Mouse (Mus musculus): Measurements from ENCODE around the gene Tdrd7.

Tdrd7 gene

DNA sequence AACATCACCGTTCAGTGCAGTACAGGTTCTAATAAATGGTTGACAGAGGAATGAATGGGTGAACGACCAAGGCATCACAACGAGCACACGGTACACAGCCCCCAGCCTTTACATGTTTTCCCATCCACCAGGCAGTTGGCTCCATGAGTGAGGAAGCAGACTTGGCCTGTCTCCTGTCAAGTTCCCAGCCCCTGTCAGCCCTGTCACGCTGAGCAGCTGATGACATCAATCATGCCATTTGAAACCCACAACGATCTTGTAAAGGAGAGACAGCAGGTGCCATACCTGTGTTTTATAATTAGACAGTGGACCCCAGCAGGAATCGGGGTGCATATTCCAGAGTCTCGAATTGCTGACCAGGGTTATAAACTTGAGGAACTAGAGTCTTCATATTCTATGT, 78.2 kb downstream of the Tdrd7 start:
- no peak for DNase-seq

DNA sequence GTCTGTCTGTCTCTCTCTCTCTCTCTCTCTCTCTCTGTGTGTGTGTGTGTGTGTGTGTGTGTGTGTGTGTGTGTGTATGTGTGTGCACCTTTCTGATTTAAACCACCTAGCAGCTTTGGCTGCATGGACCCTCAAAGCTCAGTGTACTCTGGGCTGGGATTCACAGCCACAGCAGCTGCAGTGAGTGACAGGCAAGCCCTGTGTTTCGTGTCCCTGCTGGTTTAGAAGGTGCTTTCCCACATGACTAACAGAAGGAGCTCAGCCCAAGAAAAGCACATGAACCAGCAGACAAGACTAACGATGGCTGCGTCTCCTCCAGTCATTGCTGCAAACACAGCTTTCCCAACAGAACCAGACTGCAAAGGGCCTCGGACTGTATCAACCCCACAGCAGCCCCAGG, 82.8 kb downstream of the Tdrd7 start:
- no peak for DNase-seq

- DNase-seq: no peak
These were observed 83.3 kb downstream of the Tdrd7 start for GRCm38 (mm10) chr4:46048418-46048817.

- DNase-seq: no peak
These were observed 88.4 kb downstream of the Tdrd7 start for GRCm38 (mm10) chr4:46053323-46054107.

DNA sequence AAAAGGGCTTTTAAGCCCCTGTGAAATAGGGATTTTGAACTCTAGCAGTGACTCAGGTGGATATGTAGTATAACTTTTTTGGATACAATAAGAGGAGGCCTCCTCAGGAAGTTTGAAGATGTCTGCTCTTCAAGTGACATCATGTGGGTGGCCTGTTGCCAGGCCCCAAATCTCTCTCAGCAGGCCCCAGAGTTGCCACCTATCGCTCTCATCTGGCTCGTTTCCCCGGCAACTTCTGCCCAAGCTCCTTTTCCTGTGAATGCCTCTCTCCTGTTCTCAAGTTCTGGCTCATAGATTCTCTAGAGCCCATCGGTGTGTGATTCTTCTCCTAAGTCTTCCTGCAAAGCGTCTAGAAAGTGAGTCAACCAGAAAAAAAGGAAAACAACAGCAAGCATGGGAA, 91.0 kb downstream of the Tdrd7 start:
- DNase-seq: no peak

- DNase-seq: no peak
These were observed 96.3 kb downstream of the Tdrd7 start for GRCm38 (mm10) chr4:46061259-46061962.

DNA sequence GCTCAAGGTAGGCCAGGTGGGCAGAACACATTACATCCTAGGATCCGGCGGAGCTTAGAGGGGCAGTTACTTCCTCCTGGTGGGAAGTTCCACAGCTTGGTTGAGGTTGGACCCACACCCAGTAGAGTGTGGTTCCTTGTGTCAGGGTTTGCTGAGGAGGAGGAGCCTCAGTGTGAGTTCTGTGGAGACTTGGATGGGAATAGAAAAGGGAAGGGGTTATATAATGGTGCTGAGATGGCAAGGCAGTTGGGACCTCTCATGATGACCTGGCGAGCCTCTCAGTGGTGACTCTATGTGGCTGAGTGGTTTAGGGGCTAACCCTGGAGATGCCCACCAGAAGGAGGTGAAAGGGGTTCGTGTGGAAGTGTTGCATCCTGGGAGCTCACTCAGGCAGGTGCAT, 98.7 kb downstream of the Tdrd7 start:
- DNase-seq: no peak

DNA sequence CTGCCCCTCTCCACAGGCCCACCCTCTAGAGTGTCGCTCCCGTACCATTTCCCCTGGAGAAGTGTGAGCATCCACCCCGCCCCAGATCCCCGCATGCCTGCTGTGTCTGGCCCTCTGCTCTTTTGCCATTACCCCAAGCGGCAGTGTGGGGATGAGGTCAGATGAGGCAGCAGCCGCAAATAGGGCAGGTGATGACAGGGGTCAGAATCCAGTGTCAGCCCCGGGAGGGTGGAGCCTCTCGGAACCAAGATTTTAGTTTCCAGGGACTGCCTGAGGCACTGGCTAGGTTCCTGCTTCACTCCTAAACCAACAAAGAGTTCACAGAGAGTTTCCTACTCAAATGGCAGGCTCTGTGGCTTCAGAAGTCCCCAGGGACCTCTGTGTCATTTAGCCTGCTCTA, 99.1 kb downstream of the Tdrd7 start:
- no peak for DNase-seq

DNA sequence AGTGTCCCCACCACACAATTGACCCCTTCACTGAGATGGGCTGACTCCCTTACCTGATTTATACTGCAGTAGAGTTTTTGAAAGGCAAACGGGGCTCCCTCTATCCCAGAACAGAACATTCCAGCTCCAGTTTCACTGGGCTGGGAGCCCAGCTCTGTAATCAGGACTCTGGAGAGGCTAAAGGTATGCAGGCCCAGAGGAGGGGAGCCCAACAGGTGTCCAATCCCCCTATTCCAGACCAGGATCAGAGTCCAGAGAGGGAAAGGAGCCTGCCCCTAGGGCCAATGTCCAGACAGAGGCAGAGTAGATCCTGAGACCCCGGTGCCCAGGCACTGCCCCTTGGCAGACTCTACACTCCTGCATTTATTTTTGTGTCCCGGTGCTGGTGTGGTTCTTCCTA, 99.8 kb downstream of the Tdrd7 start:
- DNase-seq: peak; percentile 26

DNA sequence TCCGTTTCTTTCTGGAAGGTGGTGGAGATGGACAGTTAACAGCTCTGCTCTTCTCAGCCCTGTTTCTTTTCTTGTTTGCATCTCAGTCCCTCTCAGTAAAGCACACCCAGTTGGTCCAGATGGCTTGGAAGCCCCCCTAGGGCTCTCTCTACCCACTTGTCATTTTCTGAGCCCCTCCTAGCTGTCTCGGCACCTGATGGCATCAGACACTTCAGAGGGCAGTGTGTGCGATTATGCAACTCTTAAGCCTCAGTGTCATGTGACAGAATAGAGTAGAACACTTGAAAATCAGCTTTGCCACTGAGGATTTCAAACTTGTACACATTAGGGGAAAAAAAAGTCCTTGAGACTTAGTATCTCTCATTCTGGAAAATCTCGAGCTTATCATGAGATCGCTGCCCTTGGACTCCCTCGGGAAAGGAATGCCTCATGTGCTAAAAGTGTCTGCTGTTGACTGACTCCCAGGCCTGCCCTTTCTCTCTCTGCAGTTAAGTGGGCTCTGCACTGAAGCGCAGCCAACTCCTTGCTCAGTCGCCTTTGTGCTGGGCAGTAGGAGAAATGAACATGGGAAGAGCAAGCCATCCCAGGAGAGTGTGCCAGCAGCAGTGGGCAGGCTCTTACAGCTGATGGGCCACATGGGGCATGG, 100.7 kb downstream of the Tdrd7 start:
- peak; percentile 12 for DNase-seq

- no peak for DNase-seq
These were observed 102.9 kb downstream of the Tdrd7 start for GRCm38 (mm10) chr4:46068060-46068459.

GRCm38 (mm10) chr4:46068573-46068972, 103.4 kb downstream of the Tdrd7 start:
- no peak for DNase-seq

- DNase-seq: no peak
These were observed 104.8 kb downstream of the Tdrd7 start for GRCm38 (mm10) chr4:46069851-46070482.

- DNase-seq: no peak
These were observed 107.5 kb downstream of the Tdrd7 start for GRCm38 (mm10) chr4:46072631-46073030.

DNA sequence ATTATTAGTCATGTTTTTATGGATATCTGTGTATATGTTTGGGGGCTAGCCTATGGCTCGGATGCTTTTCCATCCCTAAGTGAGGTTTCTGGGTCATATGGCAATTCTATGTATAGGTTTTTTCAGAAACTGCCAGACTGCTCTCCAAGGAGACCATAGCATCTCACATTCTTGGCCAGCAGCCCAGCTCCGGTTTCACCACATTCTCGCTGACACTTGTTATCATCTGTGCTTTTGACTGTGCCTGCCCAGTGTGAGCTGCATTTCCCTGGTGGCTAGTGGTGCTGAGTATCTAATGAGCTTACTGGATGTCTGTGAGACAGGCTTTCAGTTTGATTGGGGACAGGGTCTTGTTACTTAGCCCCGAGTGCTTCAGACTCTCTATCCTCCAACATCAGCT, 108.6 kb downstream of the Tdrd7 start:
- no peak for DNase-seq

DNA sequence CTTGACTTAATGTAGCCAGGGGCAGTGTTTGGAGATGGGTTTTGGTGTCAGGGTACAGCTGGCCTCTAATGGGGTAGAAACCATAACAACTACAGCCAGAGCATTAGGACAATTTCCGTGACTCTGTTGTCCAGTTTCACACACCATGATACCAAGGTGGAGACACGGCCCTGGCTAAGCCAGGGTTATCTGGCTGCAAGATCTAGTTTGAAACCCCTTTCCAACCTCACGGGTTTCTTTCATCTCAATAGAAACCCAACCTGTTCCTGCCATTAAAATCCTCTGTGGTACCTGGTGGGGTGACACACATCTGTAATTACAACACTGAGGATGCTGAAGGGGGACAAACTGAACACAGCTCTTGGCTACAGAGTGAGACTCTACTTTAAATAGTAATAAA, 110.5 kb downstream of the Tdrd7 start:
- no peak for DNase-seq

DNA sequence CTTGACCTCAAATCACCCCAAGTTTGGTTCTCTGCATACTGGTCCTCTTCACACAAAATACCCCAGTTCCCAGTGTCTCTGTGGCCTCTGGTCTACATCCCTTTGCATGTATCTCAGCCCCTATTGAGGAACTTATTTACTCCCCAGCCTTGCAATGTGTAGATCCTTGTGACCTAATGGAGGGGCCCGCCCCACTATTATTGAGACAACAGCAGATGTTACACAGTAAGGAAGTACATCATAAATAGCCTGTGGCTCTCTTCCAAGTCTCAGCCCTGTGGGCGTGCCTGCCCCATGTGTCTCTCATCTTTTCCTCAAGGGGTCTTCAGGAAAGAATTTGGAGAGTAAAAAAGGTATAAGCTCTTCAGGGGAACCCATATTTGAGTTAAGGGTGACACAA, 111.8 kb downstream of the Tdrd7 start:
- DNase-seq: no peak

DNA sequence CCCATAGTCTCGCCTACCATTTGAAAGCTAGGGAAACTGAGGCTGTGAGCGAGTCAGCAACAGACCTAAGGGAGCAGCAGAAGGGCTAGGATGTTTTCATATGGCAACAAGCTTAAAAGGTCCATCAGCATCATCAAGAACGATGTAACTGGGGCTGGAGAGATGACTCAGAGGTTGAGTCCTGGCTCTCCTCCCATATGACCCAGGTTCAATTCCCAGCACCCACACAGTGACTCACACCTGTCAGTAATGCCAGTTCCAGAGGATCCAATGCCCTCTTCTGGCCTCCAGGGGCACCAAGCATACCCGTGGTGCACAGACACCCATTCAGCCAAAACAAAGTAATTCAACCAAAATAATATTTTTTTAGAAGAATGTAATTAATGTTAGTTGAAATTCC, 115.1 kb downstream of the Tdrd7 start:
- no peak for DNase-seq

GRCm38 (mm10) chr4:46082555-46082954, 117.4 kb downstream of the Tdrd7 start:
- no peak for DNase-seq
